10 mouse cellular contexts compared by ENCODE assay signal in the genomic region with DNA sequence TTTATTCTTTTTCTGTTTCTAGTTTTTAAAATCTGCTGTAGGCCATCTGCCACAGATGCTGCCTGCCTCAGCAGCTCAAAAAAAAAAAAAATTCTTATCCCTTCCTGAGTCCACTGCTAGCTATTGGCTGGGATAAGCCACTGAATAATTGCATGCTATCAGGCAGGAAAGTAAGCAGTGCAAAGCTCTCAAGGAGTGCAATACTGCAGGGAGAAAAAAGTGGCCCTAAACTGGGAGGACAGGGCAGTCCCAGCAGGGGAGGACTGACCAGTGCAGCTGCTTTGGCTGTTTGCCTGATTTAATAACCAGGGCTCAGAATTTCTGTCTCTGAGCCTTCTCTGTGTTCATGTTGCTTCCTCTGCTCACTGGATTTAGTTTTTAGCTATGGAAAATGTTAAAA.
DNase-seq lines count a peak whose midpoint lies in the region; ATAC-seq and TF ChIP-seq lines count a peak whose summit lies in the region.
"Had no signal": no experiment of that assay in that cellular context is flagged by ENCODE, and none has a peak within 500 bp of the region (broad histone marks: within the 10 kb centered on the region; RNA-seq: fewer than 3 reads in every experiment).

No protein-coding gene starts in this region.

- ATAC-seq in limb, embryonic 14.5 days (ENCODE audit: low FRiP score, low read depth), result no peak
- peak; percentile 55; the same call in 1 of the 2 replicates for ATAC-seq in forebrain, embryonic 13.5 days
- no peak for ATAC-seq in inflammation-experienced regulatory T-cells, adult 6 months

- H3K27ac ChIP-seq in limb, embryonic 14.5 days (replicated peaks; ENCODE audit: low read depth, low read length), result no peak overlapping the region
- no peak overlapping the region for H3K27ac ChIP-seq in limb, embryonic 10.5 days
- H3K27ac ChIP-seq in forebrain, embryonic 13.5 days, result no peak overlapping the region
- H3K27ac ChIP-seq: liver, embryonic 15.5 days had no signal

- no peak overlapping the region for H3K4me3 ChIP-seq in limb, embryonic 14.5 days (replicated peaks; ENCODE audit: low read length)
- no peak overlapping the region for H3K4me3 ChIP-seq in limb, embryonic 10.5 days
- H3K4me3 ChIP-seq in forebrain, embryonic 13.5 days, result no peak overlapping the region
- H3K4me3 ChIP-seq: liver, embryonic 15.5 days had no signal

- intact Hi-C loops in gastrocnemius, postnatal 14 days (cut with DNase I; ENCODE audit: low total_unique reads), result no loop called here

- no peaks in the 10 kb centered on the region for H3K27me3 ChIP-seq in limb, embryonic 14.5 days (ENCODE audit: control insufficient read depth, insufficient read depth, low read length)
- H3K27me3 ChIP-seq in limb, embryonic 10.5 days (ENCODE audit: low read depth, poor library complexity, severe bottlenecking), result no peaks in the 10 kb centered on the region
- H3K27me3 ChIP-seq in forebrain, embryonic 13.5 days, result no peaks in the 10 kb centered on the region
- H3K27me3 ChIP-seq: liver, embryonic 15.5 days had no signal

- H3K4me2 ChIP-seq in limb, embryonic 14.5 days (replicated peaks; ENCODE audit: low read depth, low read length, severe bottlenecking), result no peak overlapping the region
- H3K4me2 ChIP-seq in forebrain, embryonic 13.5 days, result no peak overlapping the region
- H3K4me2 ChIP-seq: liver, embryonic 15.5 days had no signal

- no peaks in the 10 kb centered on the region for H3K36me3 ChIP-seq in limb, embryonic 14.5 days (ENCODE audit: control insufficient read depth, insufficient read depth, low read length)
- no peaks in the 10 kb centered on the region for H3K36me3 ChIP-seq in limb, embryonic 10.5 days
- no peaks in the 10 kb centered on the region for H3K36me3 ChIP-seq in forebrain, embryonic 13.5 days (ENCODE audit: poor library complexity, severe bottlenecking)
- H3K36me3 ChIP-seq: liver, embryonic 15.5 days had no signal

- peak; percentile 9 for DNase-seq in gastrocnemius, postnatal 14 days
- no peak for DNase-seq in gastrocnemius, postnatal 10 days
- DNase-seq in limb, embryonic 14.5 days (ENCODE audit: low spot score), result peak; percentile 16
- DNase-seq in limb, embryonic 10.5 days (ENCODE audit: low spot score), result no peak
- DNase-seq in skeletal muscle tissue, adult 2 months (ENCODE audit: low read depth, low spot score), result peak; percentile 63
- DNase-seq in urinary bladder, adult 2 months (ENCODE audit: low spot score), result no peak
- DNase-seq: right cerebral cortex, adult 18-20 months had no signal

- H3K4me1 ChIP-seq in limb, embryonic 14.5 days (ENCODE audit: control insufficient read depth, insufficient read depth, low read length), result no peaks in the 10 kb centered on the region
- peaks cover 4% of the 10 kb centered on the region; the same call in 1 of the 2 replicates for H3K4me1 ChIP-seq in limb, embryonic 10.5 days
- H3K4me1 ChIP-seq in forebrain, embryonic 13.5 days, result peaks cover 8% of the 10 kb centered on the region
- H3K4me1 ChIP-seq: liver, embryonic 15.5 days had no signal

- no peak for TF ChIP-seq POLR2A in limb, embryonic 14.5 days (IDR thresholded peaks at IDR 0.05; ENCODE audit: borderline replicate concordance, extremely low read depth, insufficient read depth, insufficient read length)

- H3K9ac ChIP-seq in limb, embryonic 14.5 days (ENCODE audit: low read depth, low read length, severe bottlenecking), result no peak overlapping the region
- no peak overlapping the region for H3K9ac ChIP-seq in forebrain, embryonic 13.5 days
- H3K9ac ChIP-seq: liver, embryonic 15.5 days had no signal

- no peaks in the 10 kb centered on the region for H3K9me3 ChIP-seq in limb, embryonic 14.5 days (ENCODE audit: control insufficient read depth, low read length)
- H3K9me3 ChIP-seq in limb, embryonic 10.5 days (replicated peaks), result no peaks in the 10 kb centered on the region
- no peaks in the 10 kb centered on the region for H3K9me3 ChIP-seq in forebrain, embryonic 13.5 days (replicated peaks)
- H3K9me3 ChIP-seq: liver, embryonic 15.5 days had no signal

Comparison
In these comparisons a context has a peak if more than half of its experiments do, and no peak if none do; other contexts are left out.
1. DNase-seq: peak in gastrocnemius, postnatal 14 days (single experiment), limb, embryonic 14.5 days (single experiment) and skeletal muscle tissue, adult 2 months (single experiment); none in gastrocnemius, postnatal 10 days (single experiment), limb, embryonic 10.5 days (single experiment) and urinary bladder, adult 2 months (single experiment).